Mouse (Mus musculus): ENCODE measurements at regions not wholly inside any gene's neighbourhood (a gene's known extent, or its start where the extent isn't known, plus 50 kb on each side); places are given as distances from the start of the nearest gene placed in this dataset.

GRCm38 (mm10) chr11:52533379-52533778 is 137.2 kb downstream of the 9530068E07Rik start:
- no peaks in the 10 kb centered on the region for H3K36me3 ChIP-seq (ENCODE audit: control insufficient read depth, insufficient read depth, low read length)
- WGBS, result 82% methylated on average over 5 of the region's 5 CpGs
- H3K4me2 ChIP-seq (ENCODE audit: low read depth), result no peak overlapping the region
- ATAC-seq (ENCODE audit: insufficient read depth, low FRiP score, low TSS enrichment) (no peak), DNase-seq (ENCODE audit: low spot score) (no peak)
- H3K9me3 ChIP-seq (ENCODE audit: control insufficient read depth, low read length), result no peaks in the 10 kb centered on the region
- no peaks in the 10 kb centered on the region for H3K27me3 ChIP-seq (ENCODE audit: control insufficient read depth, insufficient read depth, low read length)
- no peaks in the 10 kb centered on the region for H3K4me1 ChIP-seq (ENCODE audit: control insufficient read depth, insufficient read depth, low read length)
- no peak overlapping the region for H3K27ac ChIP-seq (ENCODE audit: low read depth, low read length)
- H3K9ac ChIP-seq (ENCODE audit: low read length), result no peak overlapping the region
- no peak overlapping the region for H3K4me3 ChIP-seq (ENCODE audit: low read depth, low read length)

- ATAC-seq (ENCODE audit: insufficient read depth, low FRiP score, low TSS enrichment), result no peak
- Histone ChIP-seq H3K36me3 (ENCODE audit: control insufficient read depth, insufficient read depth, low read length) (no peaks in the 10 kb centered on the region), H3K27me3 (ENCODE audit: control insufficient read depth, insufficient read depth, low read length) (no peaks in the 10 kb centered on the region), H3K4me2 (ENCODE audit: low read depth) (no peak overlapping the region), H3K9me3 (ENCODE audit: control insufficient read depth, low read length) (no peaks in the 10 kb centered on the region), H3K4me3 (ENCODE audit: low read depth, low read length) (no peak overlapping the region), H3K4me1 (ENCODE audit: control insufficient read depth, insufficient read depth, low read length) (no peaks in the 10 kb centered on the region), H3K9ac (ENCODE audit: low read length) (no peak overlapping the region), H3K27ac (ENCODE audit: low read depth, low read length) (no peak overlapping the region)
- DNase-seq (ENCODE audit: low spot score), result no peak
- 38% methylated on average over 13 of the region's 13 CpGs for WGBS
These were observed 138.4 kb downstream of the 9530068E07Rik start for GRCm38 (mm10) chr11:52534586-52534985.

GRCm38 (mm10) chr11:52536211-52536610 is 140.0 kb downstream of the 9530068E07Rik start:
- H3K27me3 ChIP-seq (ENCODE audit: control insufficient read depth, insufficient read depth, low read length), result no peaks in the 10 kb centered on the region
- ATAC-seq (ENCODE audit: insufficient read depth, low FRiP score, low TSS enrichment) (no peak), DNase-seq (ENCODE audit: low spot score) (no peak)
- 75% methylated on average over 2 of the region's 2 CpGs for WGBS
- no peak overlapping the region for H3K9ac ChIP-seq (ENCODE audit: low read length)
- H3K36me3 ChIP-seq (ENCODE audit: control insufficient read depth, insufficient read depth, low read length), result no peaks in the 10 kb centered on the region
- no peak overlapping the region for H3K4me3 ChIP-seq (ENCODE audit: low read depth, low read length)
- H3K9me3 ChIP-seq (ENCODE audit: control insufficient read depth, low read length), result no peaks in the 10 kb centered on the region
- H3K4me1 ChIP-seq (ENCODE audit: control insufficient read depth, insufficient read depth, low read length), result no peaks in the 10 kb centered on the region
- no peak overlapping the region for H3K4me2 ChIP-seq (ENCODE audit: low read depth)
- no peak overlapping the region for H3K27ac ChIP-seq (ENCODE audit: low read depth, low read length)

GRCm38 (mm10) chr11:52536841-52537240 is 140.6 kb downstream of the 9530068E07Rik start:
- no peaks in the 10 kb centered on the region for H3K36me3 ChIP-seq (ENCODE audit: control insufficient read depth, insufficient read depth, low read length)
- H3K4me1 ChIP-seq (ENCODE audit: control insufficient read depth, insufficient read depth, low read length), result no peaks in the 10 kb centered on the region
- H3K4me3 ChIP-seq (ENCODE audit: low read depth, low read length), result no peak overlapping the region
- no peak overlapping the region for H3K4me2 ChIP-seq (ENCODE audit: low read depth)
- H3K9ac ChIP-seq (ENCODE audit: low read length), result no peak overlapping the region
- no peak overlapping the region for H3K27ac ChIP-seq (ENCODE audit: low read depth, low read length)
- ATAC-seq (ENCODE audit: insufficient read depth, low FRiP score, low TSS enrichment) (no peak), DNase-seq (ENCODE audit: low spot score) (no peak)
- 75% methylated on average over 11 of the region's 11 CpGs for WGBS
- no peaks in the 10 kb centered on the region for H3K27me3 ChIP-seq (ENCODE audit: control insufficient read depth, insufficient read depth, low read length)
- H3K9me3 ChIP-seq (ENCODE audit: control insufficient read depth, low read length), result no peaks in the 10 kb centered on the region

GRCm38 (mm10) chr11:52537819-52538435 is 141.7 kb downstream of the 9530068E07Rik start:
- Histone ChIP-seq H3K4me1 (ENCODE audit: control insufficient read depth, insufficient read depth, low read length) (no peaks in the 10 kb centered on the region), H3K4me2 (ENCODE audit: low read depth) (no peak overlapping the region), H3K9me3 (ENCODE audit: control insufficient read depth, low read length) (no peaks in the 10 kb centered on the region), H3K4me3 (ENCODE audit: low read depth, low read length) (no peak overlapping the region), H3K9ac (ENCODE audit: low read length) (no peak overlapping the region), H3K27me3 (ENCODE audit: control insufficient read depth, insufficient read depth, low read length) (no peaks in the 10 kb centered on the region), H3K36me3 (ENCODE audit: control insufficient read depth, insufficient read depth, low read length) (no peaks in the 10 kb centered on the region), H3K27ac (ENCODE audit: low read depth, low read length) (no peak overlapping the region)
- WGBS, result 73% methylated on average over 4 of the region's 4 CpGs
- no peak for ATAC-seq (ENCODE audit: insufficient read depth, low FRiP score, low TSS enrichment)
- DNase-seq (ENCODE audit: low spot score), result no peak

- 73% methylated on average over 5 of the region's 5 CpGs for WGBS
- Histone ChIP-seq H3K4me3 (ENCODE audit: low read depth, low read length) (no peak overlapping the region), H3K36me3 (ENCODE audit: control insufficient read depth, insufficient read depth, low read length) (no peaks in the 10 kb centered on the region), H3K9me3 (ENCODE audit: control insufficient read depth, low read length) (no peaks in the 10 kb centered on the region), H3K4me1 (ENCODE audit: control insufficient read depth, insufficient read depth, low read length) (no peaks in the 10 kb centered on the region), H3K27ac (ENCODE audit: low read depth, low read length) (no peak overlapping the region), H3K4me2 (ENCODE audit: low read depth) (no peak overlapping the region), H3K9ac (ENCODE audit: low read length) (no peak overlapping the region), H3K27me3 (ENCODE audit: control insufficient read depth, insufficient read depth, low read length) (no peaks in the 10 kb centered on the region)
- DNase-seq (ENCODE audit: low spot score) (no peak), ATAC-seq (ENCODE audit: insufficient read depth, low FRiP score, low TSS enrichment) (no peak)
These were observed 145.0 kb downstream of the 9530068E07Rik start for GRCm38 (mm10) chr11:52541210-52541609.

- DNase-seq (ENCODE audit: low spot score), result no peak
These were observed 155.2 kb downstream of the 9530068E07Rik start for GRCm38 (mm10) chr11:52551451-52551850.

GRCm38 (mm10) chr11:52552860-52553259 is 156.6 kb downstream of the 9530068E07Rik start:
- no peaks in the 10 kb centered on the region for H3K36me3 ChIP-seq (ENCODE audit: control insufficient read depth, insufficient read depth, low read length)
- H3K4me1 ChIP-seq (ENCODE audit: control insufficient read depth, insufficient read depth, low read length), result no peaks in the 10 kb centered on the region
- no peak overlapping the region for H3K4me2 ChIP-seq (ENCODE audit: low read depth)
- H3K4me3 ChIP-seq (ENCODE audit: low read depth, low read length), result no peak overlapping the region
- H3K27ac ChIP-seq (ENCODE audit: low read depth, low read length), result no peak overlapping the region
- H3K9ac ChIP-seq (ENCODE audit: low read length), result no peak overlapping the region
- ATAC-seq (ENCODE audit: insufficient read depth, low FRiP score, low TSS enrichment) (no peak), DNase-seq (ENCODE audit: low spot score) (no peak)
- H3K27me3 ChIP-seq (ENCODE audit: control insufficient read depth, insufficient read depth, low read length), result no peaks in the 10 kb centered on the region
- WGBS, result 89% methylated on average over 4 of the region's 4 CpGs
- no peaks in the 10 kb centered on the region for H3K9me3 ChIP-seq (ENCODE audit: control insufficient read depth, low read length)

More at GRCm38 (mm10) chr11:52551451-52551850, 155.2 kb downstream of the 9530068E07Rik start:
- 76% methylated on average over 5 of the region's 5 CpGs for WGBS
- ATAC-seq (ENCODE audit: insufficient read depth, low FRiP score, low TSS enrichment), result no peak
- H3K4me1 ChIP-seq (ENCODE audit: control insufficient read depth, insufficient read depth, low read length), result no peaks in the 10 kb centered on the region
- no peak overlapping the region for H3K4me3 ChIP-seq (ENCODE audit: low read depth, low read length)
- H3K27me3 ChIP-seq (ENCODE audit: control insufficient read depth, insufficient read depth, low read length), result no peaks in the 10 kb centered on the region
- no peaks in the 10 kb centered on the region for H3K36me3 ChIP-seq (ENCODE audit: control insufficient read depth, insufficient read depth, low read length)
- no peak overlapping the region for H3K9ac ChIP-seq (ENCODE audit: low read length)
- H3K4me2 ChIP-seq (ENCODE audit: low read depth), result no peak overlapping the region
- H3K27ac ChIP-seq (ENCODE audit: low read depth, low read length), result no peak overlapping the region
- H3K9me3 ChIP-seq (ENCODE audit: control insufficient read depth, low read length), result no peaks in the 10 kb centered on the region

- Histone ChIP-seq H3K27me3 (ENCODE audit: control insufficient read depth, insufficient read depth, low read length) (no peaks in the 10 kb centered on the region), H3K27ac (ENCODE audit: low read depth, low read length) (no peak overlapping the region), H3K9me3 (ENCODE audit: control insufficient read depth, low read length) (no peaks in the 10 kb centered on the region), H3K9ac (ENCODE audit: low read length) (no peak overlapping the region), H3K4me2 (ENCODE audit: low read depth) (no peak overlapping the region), H3K4me3 (ENCODE audit: low read depth, low read length) (no peak overlapping the region), H3K36me3 (ENCODE audit: control insufficient read depth, insufficient read depth, low read length) (no peaks in the 10 kb centered on the region), H3K4me1 (ENCODE audit: control insufficient read depth, insufficient read depth, low read length) (no peaks in the 10 kb centered on the region)
- DNase-seq (ENCODE audit: low spot score) (no peak), ATAC-seq (ENCODE audit: insufficient read depth, low FRiP score, low TSS enrichment) (no peak)
- 94% methylated on average over 3 of the region's 3 CpGs for WGBS
These were observed 161.6 kb downstream of the 9530068E07Rik start for GRCm38 (mm10) chr11:52557836-52558235.
